Mouse (Mus musculus): ENCODE measurements around the gene 1600014C10Rik. TPM values are rescaled to one million over a fixed set of nuclear protein-coding genes. Genes with fewer than 3 reads are reported as not detected.

1600014C10Rik gene
- polyA plus RNA-seq, 1 experiment, result 14.1 TPM

DNA sequence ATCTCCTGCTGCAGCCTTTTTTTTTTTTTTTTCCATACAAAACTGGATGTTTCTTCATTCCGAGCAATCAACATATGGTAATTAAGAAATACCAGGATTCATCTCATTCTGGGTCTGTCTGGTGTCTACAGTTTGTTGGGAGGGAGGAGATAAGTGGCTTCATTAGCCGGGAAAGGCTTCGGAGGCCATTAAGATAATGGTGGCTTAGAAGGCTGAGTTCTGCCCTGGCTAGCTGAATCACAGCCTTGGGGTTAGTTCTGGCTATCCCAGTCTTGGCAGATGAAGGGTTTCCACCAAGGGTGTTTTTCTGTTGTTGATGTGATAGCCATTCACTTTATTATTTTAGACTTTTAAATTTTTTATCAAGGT lies 18.3 kb downstream of the 1600014C10Rik start:
- H3K4me1 ChIP-seq (ENCODE audit: control insufficient read depth, insufficient read depth, insufficient read length), result no peaks in the 10 kb centered on the region
- no peak for DNase-seq (ENCODE audit: low read depth in 1 of 2, low spot score in 2 of 2)
- TF ChIP-seq CTCF (IDR thresholded peaks at IDR 0.05; ENCODE audit: extremely low read depth, insufficient read depth, insufficient read length, insufficient replicate concordance) (no peak), POLR2A (IDR thresholded peaks at IDR 0.05; ENCODE audit: low read depth, low read length) (no peak)
- no peak overlapping the region for H3K4me3 ChIP-seq (ENCODE audit: extremely low read depth, insufficient read depth, insufficient read length)
- WGBS, result 46% methylated on average over 3 of the region's 3 CpGs
- no peaks in the 10 kb centered on the region for H3K27me3 ChIP-seq (ENCODE audit: control insufficient read depth, insufficient read depth, low read length)
- H3K36me3 ChIP-seq (ENCODE audit: control insufficient read depth, insufficient read depth, low read length), result peaks cover 5% of the 10 kb centered on the region; the same call in 1 of the 2 replicates
- no peak overlapping the region for H3K27ac ChIP-seq (ENCODE audit: insufficient read depth, low read length)

DNA sequence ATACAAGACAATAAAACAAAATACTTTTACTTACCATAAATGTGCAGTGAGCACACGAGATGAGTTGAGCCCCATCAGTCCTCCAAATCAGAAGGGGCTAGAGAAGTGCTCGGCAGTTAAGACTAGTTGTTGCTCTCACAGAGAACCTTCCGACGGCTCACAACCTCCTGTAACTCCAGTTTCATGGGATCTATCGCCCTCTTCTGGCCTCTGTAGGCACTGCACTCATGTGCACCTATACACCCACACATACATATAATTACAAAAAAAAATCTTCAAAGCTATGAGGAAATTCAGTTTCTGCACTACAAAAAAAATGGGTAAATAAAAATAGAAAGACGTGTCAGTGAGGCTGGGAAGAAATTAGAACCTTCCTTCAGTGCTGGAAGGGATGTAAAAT lies 21.3 kb downstream of the 1600014C10Rik start:
- 91% methylated on average over 6 of the region's 6 CpGs for WGBS
- Histone ChIP-seq H3K4me3 (ENCODE audit: extremely low read depth, insufficient read depth, insufficient read length) (no peak overlapping the region), H3K27ac (ENCODE audit: insufficient read depth, low read length) (no peak overlapping the region), H3K4me1 (ENCODE audit: control insufficient read depth, insufficient read depth, insufficient read length) (no peaks in the 10 kb centered on the region), H3K36me3 (ENCODE audit: control insufficient read depth, insufficient read depth, low read length) (no peaks in the 10 kb centered on the region), H3K27me3 (ENCODE audit: control insufficient read depth, insufficient read depth, low read length) (no peaks in the 10 kb centered on the region)
- TF ChIP-seq POLR2A (IDR thresholded peaks at IDR 0.05; ENCODE audit: low read depth, low read length) (no peak), CTCF (IDR thresholded peaks at IDR 0.05; ENCODE audit: extremely low read depth, insufficient read depth, insufficient read length, insufficient replicate concordance) (no peak)
- no peak for DNase-seq (ENCODE audit: low read depth in 1 of 2, low spot score in 2 of 2)

DNA sequence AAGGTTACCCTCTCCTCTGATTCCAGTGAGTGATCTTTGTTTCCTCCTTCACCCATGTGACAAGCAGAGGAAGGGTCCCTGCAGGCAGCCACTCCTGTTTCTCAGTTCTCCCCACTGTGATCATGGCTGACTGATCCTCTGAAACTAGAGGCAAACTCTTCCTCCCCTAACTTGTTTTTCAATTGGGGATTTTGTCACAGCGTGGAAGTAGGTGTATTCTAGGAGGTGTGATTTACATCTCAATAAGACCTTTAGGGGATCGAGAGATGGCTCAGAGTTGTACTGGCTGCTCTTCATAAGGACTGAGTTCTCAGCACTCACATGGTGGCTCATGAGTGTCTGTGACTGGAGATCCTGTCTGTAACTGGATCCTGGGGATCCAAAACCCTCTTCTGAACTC lies 22.8 kb downstream of the 1600014C10Rik start:
- Histone ChIP-seq H3K4me3 (ENCODE audit: extremely low read depth, insufficient read depth, insufficient read length) (no peak overlapping the region), H3K27me3 (ENCODE audit: control insufficient read depth, insufficient read depth, low read length) (no peaks in the 10 kb centered on the region), H3K27ac (ENCODE audit: insufficient read depth, low read length) (no peak overlapping the region), H3K36me3 (ENCODE audit: control insufficient read depth, insufficient read depth, low read length) (no peaks in the 10 kb centered on the region), H3K4me1 (ENCODE audit: control insufficient read depth, insufficient read depth, insufficient read length) (no peaks in the 10 kb centered on the region)
- TF ChIP-seq CTCF (IDR thresholded peaks at IDR 0.05; ENCODE audit: extremely low read depth, insufficient read depth, insufficient read length, insufficient replicate concordance) (no peak), POLR2A (IDR thresholded peaks at IDR 0.05; ENCODE audit: low read depth, low read length) (no peak)
- DNase-seq (ENCODE audit: low read depth in 1 of 2, low spot score in 2 of 2), result no peak
- WGBS, result 85% methylated on average over 2 of the region's 2 CpGs

DNA sequence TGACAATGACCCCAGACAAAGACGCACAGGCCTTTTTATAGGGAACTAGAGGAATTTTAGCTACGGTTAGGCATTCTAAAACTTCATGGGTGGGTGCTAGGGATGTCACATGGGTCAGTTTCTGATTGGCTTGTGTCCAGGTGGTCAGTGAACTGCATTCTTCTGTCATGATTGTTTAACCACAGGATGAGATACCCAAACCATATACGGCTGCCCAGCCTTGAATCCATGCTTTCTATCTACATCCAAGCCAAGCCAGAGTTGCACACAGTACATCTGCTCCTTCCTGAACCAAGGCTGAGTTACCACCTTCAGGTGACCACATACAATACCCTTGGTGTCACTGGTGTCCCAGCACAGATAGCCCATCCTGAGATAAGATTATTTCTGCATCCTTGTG lies 23.5 kb downstream of the 1600014C10Rik start:
- WGBS, result 83% methylated on average over 3 of the region's 3 CpGs
- Histone ChIP-seq H3K4me3 (ENCODE audit: extremely low read depth, insufficient read depth, insufficient read length) (no peak overlapping the region), H3K27ac (ENCODE audit: insufficient read depth, low read length) (no peak overlapping the region), H3K36me3 (ENCODE audit: control insufficient read depth, insufficient read depth, low read length) (no peaks in the 10 kb centered on the region), H3K27me3 (ENCODE audit: control insufficient read depth, insufficient read depth, low read length) (no peaks in the 10 kb centered on the region), H3K4me1 (ENCODE audit: control insufficient read depth, insufficient read depth, insufficient read length) (no peaks in the 10 kb centered on the region)
- TF ChIP-seq CTCF (IDR thresholded peaks at IDR 0.05; ENCODE audit: extremely low read depth, insufficient read depth, insufficient read length, insufficient replicate concordance) (no peak), POLR2A (IDR thresholded peaks at IDR 0.05; ENCODE audit: low read depth, low read length) (no peak)
- DNase-seq (ENCODE audit: low read depth in 1 of 2, low spot score in 2 of 2), result no peak

DNA sequence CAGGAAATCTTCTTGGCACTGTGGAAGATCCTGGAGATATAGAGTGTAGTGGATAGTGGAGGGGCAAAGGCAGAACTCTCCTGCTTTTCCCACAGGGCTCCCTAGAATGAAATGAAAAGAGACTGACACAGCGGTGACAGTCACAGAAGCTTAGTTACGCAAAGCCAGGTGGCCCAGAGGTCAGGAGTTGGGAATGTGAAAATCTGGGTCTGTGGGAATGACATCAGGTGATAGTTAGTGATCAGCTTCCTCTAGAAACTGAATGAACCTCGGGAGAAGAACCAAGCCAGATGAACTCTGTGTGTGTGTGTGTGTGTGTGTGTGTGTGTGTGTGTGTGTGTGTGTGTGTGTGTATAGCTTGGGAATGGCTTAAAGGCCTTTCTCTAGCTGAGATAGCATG lies 26.0 kb downstream of the 1600014C10Rik start:
- DNase-seq (ENCODE audit: low read depth in 1 of 2, low spot score in 2 of 2), result no peak
- 83% methylated on average over 3 of the region's 3 CpGs for WGBS
- Histone ChIP-seq H3K36me3 (ENCODE audit: control insufficient read depth, insufficient read depth, low read length) (no peaks in the 10 kb centered on the region), H3K27me3 (ENCODE audit: control insufficient read depth, insufficient read depth, low read length) (no peaks in the 10 kb centered on the region), H3K4me1 (ENCODE audit: control insufficient read depth, insufficient read depth, insufficient read length) (no peaks in the 10 kb centered on the region), H3K27ac (ENCODE audit: insufficient read depth, low read length) (no peak overlapping the region), H3K4me3 (ENCODE audit: extremely low read depth, insufficient read depth, insufficient read length) (no peak overlapping the region)
- TF ChIP-seq CTCF (IDR thresholded peaks at IDR 0.05; ENCODE audit: extremely low read depth, insufficient read depth, insufficient read length, insufficient replicate concordance) (no peak), POLR2A (IDR thresholded peaks at IDR 0.05; ENCODE audit: low read depth, low read length) (no peak)

DNA sequence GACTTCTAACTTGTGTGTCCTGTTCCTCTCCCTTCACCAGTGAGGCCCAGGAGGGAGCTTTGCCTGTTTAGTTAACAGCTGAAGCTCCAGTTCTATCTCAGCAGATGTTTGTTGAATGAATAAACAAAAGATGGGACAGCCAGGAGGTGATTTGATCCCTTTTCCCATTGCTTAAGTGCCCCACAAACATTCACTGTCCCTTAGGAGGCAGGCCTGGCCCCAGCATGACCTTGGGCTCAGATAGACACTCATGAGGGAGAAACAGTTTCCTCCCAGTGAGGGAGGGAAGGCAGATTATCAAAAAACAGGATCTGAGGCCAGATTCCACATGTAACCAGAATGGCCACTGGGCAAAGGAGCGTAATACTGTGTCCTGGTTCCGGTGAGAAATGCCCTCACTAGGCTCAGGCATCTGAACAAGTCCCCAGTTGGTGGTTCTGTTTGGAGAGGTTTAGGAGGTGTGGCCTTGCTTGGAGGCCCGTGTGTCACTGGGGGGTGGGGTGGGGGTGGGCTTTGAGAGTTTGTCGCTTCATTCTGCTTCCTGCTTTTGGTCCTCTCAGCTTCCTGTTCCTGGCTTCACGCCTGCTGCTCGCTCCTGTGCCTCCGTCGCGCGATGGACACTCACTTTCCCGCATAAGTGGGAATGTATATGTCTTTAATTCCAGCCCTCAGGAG lies 26.6 kb downstream of the 1600014C10Rik start:
- no peak for DNase-seq (ENCODE audit: low read depth in 1 of 2, low spot score in 2 of 2)
- no peak for TF ChIP-seq CTCF (IDR thresholded peaks at IDR 0.05; ENCODE audit: extremely low read depth, insufficient read depth, insufficient read length, insufficient replicate concordance)
- TF ChIP-seq POLR2A (IDR thresholded peaks at IDR 0.05; ENCODE audit: low read depth, low read length), result no peak
- H3K4me1 ChIP-seq (ENCODE audit: control insufficient read depth, insufficient read depth, insufficient read length), result peaks cover 4% of the 10 kb centered on the region; the same call in 1 of the 2 replicates
- H3K4me3 ChIP-seq (ENCODE audit: extremely low read depth, insufficient read depth, insufficient read length), result no peak overlapping the region
- H3K27ac ChIP-seq (ENCODE audit: insufficient read depth, low read length), result no peak overlapping the region
- 74% methylated on average over 11 of the region's 11 CpGs for WGBS
- no peaks in the 10 kb centered on the region for H3K27me3 ChIP-seq (ENCODE audit: control insufficient read depth, insufficient read depth, low read length)
- no peaks in the 10 kb centered on the region for H3K36me3 ChIP-seq (ENCODE audit: control insufficient read depth, insufficient read depth, low read length)

DNA sequence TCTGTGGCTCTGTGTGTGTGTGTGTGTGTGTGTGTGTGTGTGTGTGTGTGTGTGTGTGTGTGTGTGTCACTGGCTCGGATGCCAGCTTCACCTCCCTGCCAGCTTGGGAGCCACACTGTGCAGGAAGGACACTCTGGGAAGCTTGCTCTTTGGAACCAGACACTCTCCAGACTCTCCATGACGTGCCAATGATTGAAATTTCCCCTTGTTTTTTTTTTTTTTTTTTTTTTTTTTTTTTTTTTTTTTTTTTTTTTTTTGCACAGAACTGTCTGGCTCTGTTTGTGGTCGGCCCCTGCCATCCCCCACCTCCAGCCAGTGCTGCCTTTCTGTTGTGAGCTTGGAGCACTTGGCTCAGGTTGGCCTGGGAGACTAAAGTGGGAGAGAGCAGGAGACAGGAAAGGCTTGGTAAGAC lies 29.6 kb downstream of the 1600014C10Rik start:
- H3K27ac ChIP-seq (ENCODE audit: insufficient read depth, low read length), result no peak overlapping the region
- no peak for DNase-seq (ENCODE audit: low read depth in 1 of 2, low spot score in 2 of 2)
- 70% methylated on average over 3 of the region's 3 CpGs for WGBS

More for the DNA sequence above, 29.6 kb downstream of the 1600014C10Rik start:
- no peaks in the 10 kb centered on the region for H3K36me3 ChIP-seq (ENCODE audit: control insufficient read depth, insufficient read depth, low read length)
- peaks cover 9% of the 10 kb centered on the region; the same call in 1 of the 2 replicates for H3K4me1 ChIP-seq (ENCODE audit: control insufficient read depth, insufficient read depth, insufficient read length)
- H3K4me3 ChIP-seq (ENCODE audit: extremely low read depth, insufficient read depth, insufficient read length), result no peak overlapping the region
- no peaks in the 10 kb centered on the region for H3K27me3 ChIP-seq (ENCODE audit: control insufficient read depth, insufficient read depth, low read length)
- no peak for TF ChIP-seq POLR2A (IDR thresholded peaks at IDR 0.05; ENCODE audit: low read depth, low read length)
- TF ChIP-seq CTCF (IDR thresholded peaks at IDR 0.05; ENCODE audit: extremely low read depth, insufficient read depth, insufficient read length, insufficient replicate concordance), result no peak

All from spleen, adult 2 months (tissue).